Mouse (Mus musculus) ovary, postnatal 10 days (tissue): ENCODE results near the gene Snrnp70.
"Not testable (repeated sequence)": the region's sequence is repeated elsewhere in the genome, so short reads cannot be mapped to it uniquely, and the experiment has no call there.

ENCODE experiments used
- DNase-seq: peaks from one replicate; pipeline ENCODE4 v3.0.0; 2022; ENCODE audit warnings: low spot score

Snrnp70 gene

GRCm38 (mm10) chr7:45409497-45410163 is 14.1 kb upstream of the Snrnp70 start:
- no peak for DNase-seq

GRCm38 (mm10) chr7:45408949-45409348 is 13.4 kb upstream of the Snrnp70 start:
- DNase-seq, result no peak

- no peak for DNase-seq
Observed at GRCm38 (mm10) chr7:45408351-45408750, 12.8 kb upstream of the Snrnp70 start.

- DNase-seq, result no peak
Observed at GRCm38 (mm10) chr7:45407836-45408235, 12.3 kb upstream of the Snrnp70 start.

- DNase-seq, result no peak
Observed at GRCm38 (mm10) chr7:45406157-45407156, 10.9 kb upstream of the Snrnp70 start.

- DNase-seq, result peak; percentile 69
Observed at GRCm38 (mm10) chr7:45405091-45406075, 9.8 kb upstream of the Snrnp70 start, which contains the start of gene Kcna7. Gene Kcna7 (plus strand): TSS chr7:45405653.

GRCm38 (mm10) chr7:45403532-45404261 is 8.2 kb upstream of the Snrnp70 start:
- DNase-seq, result no peak

GRCm38 (mm10) chr7:45401521-45402085 is 6.1 kb upstream of the Snrnp70 start:
- no peak for DNase-seq

GRCm38 (mm10) chr7:45396787-45397186 is 1.2 kb upstream of the Snrnp70 start:
- no peak for DNase-seq

- not testable (repeated sequence) for DNase-seq
Observed at GRCm38 (mm10) chr7:45396337-45396775, 814 bp upstream of the Snrnp70 start.

- DNase-seq, result no peak
Observed at GRCm38 (mm10) chr7:45395129-45395541, 407 bp downstream of the Snrnp70 start.

GRCm38 (mm10) chr7:45386077-45386476 is 9.5 kb downstream of the Snrnp70 start:
- no peak for DNase-seq

- DNase-seq, result no peak
Observed at GRCm38 (mm10) chr7:45376057-45376456, 19.5 kb downstream of the Snrnp70 start.

- DNase-seq, result no peak
Observed at GRCm38 (mm10) chr7:45374620-45375019, 20.9 kb downstream of the Snrnp70 start.

- DNase-seq, result no peak
Observed at GRCm38 (mm10) chr7:45372371-45372770, 23.2 kb downstream of the Snrnp70 start.

GRCm38 (mm10) chr7:45370475-45371311 is 24.8 kb downstream of the Snrnp70 start, which contains the start of gene Lin7b:
Gene Lin7b (minus strand): TSS chr7:45370583.
- peak; percentile 70 for DNase-seq

GRCm38 (mm10) chr7:45369836-45370474 is 25.6 kb downstream of the Snrnp70 start:
- DNase-seq, result no peak

- no peak for DNase-seq
Observed at GRCm38 (mm10) chr7:45369022-45369745, 26.4 kb downstream of the Snrnp70 start.
